Mouse (Mus musculus): ENCODE measurements around the gene Rap1gap2. TPM values are rescaled to one million over a fixed set of nuclear protein-coding genes. Genes with fewer than 3 reads are reported as not detected.

Gene Rap1gap2
- polyA plus RNA-seq, 1 experiment from 2014 or later = 3.8 TPM

- Histone ChIP-seq H3K4me3 (peak overlapping the region; percentile 33), H3K36me3 (no peaks in the 10 kb centered on the region), H3K9me3 (replicated peaks) (no peaks in the 10 kb centered on the region), H3K27ac (no peak overlapping the region), H3K4me2 (peak overlapping the region; percentile 58), H3K4me1 (replicated peaks) (peaks cover 7% of the 10 kb centered on the region), H3K9ac (no peak overlapping the region), H3K27me3 (peaks cover 52% of the 10 kb centered on the region)
- no peak for ATAC-seq (replicated peaks; ENCODE audit: insufficient number of reproducible peaks, insufficient read depth, low FRiP score, low read depth)
- WGBS = 2% methylated on average over 16 of the region's 16 CpGs
Measured at GRCm38 (mm10) chr11:74619956-74620300, 9.2 kb upstream of the Rap1gap2 start.

- Histone ChIP-seq H3K27ac (no peak within 1 kb of the TSS), H3K36me3 (no peaks in the 10 kb centered on the region), H3K4me1 (replicated peaks) (peaks cover 7% of the 10 kb centered on the region), H3K4me2 (peak within 1 kb of the TSS; percentile 58), H3K9me3 (replicated peaks) (no peaks in the 10 kb centered on the region), H3K4me3 (peak within 1 kb of the TSS; percentile 33), H3K27me3 (peaks cover 53% of the 10 kb centered on the region), H3K9ac (no peak within 1 kb of the TSS)
- under 1% methylated on average over 55 of the region's 63 CpGs for WGBS
- peak; percentile 74 for ATAC-seq (replicated peaks; ENCODE audit: insufficient number of reproducible peaks, insufficient read depth, low FRiP score, low read depth)
Measured at GRCm38 (mm10) chr11:74619201-74619955, 8.7 kb upstream of the Rap1gap2 start, which contains the start of gene Ccdc92b. Ccdc92b (plus strand) TSS chr11:74619605.

- no peak overlapping the region for H3K4me3 ChIP-seq
- H3K36me3 ChIP-seq = no peaks in the 10 kb centered on the region
- no peak overlapping the region for H3K9ac ChIP-seq
- H3K9me3 ChIP-seq (replicated peaks) = no peaks in the 10 kb centered on the region
- no peak overlapping the region for H3K27ac ChIP-seq
- WGBS = 47% methylated on average over 5 of the region's 5 CpGs
- peaks cover 17% of the 10 kb centered on the region for H3K4me1 ChIP-seq (replicated peaks)
- no peak overlapping the region for H3K4me2 ChIP-seq
- no peak for ATAC-seq (replicated peaks; ENCODE audit: insufficient number of reproducible peaks, insufficient read depth, low FRiP score, low read depth)
- peaks cover 70% of the 10 kb centered on the region for H3K27me3 ChIP-seq
Measured at GRCm38 (mm10) chr11:74615571-74615970, 4.9 kb upstream of the Rap1gap2 start.

- WGBS = 62% methylated on average over 4 of the region's 4 CpGs
- Histone ChIP-seq H3K9ac (no peak overlapping the region), H3K9me3 (replicated peaks) (no peaks in the 10 kb centered on the region), H3K27me3 (peaks cover 68% of the 10 kb centered on the region), H3K4me1 (replicated peaks) (peaks cover 14% of the 10 kb centered on the region), H3K4me3 (no peak overlapping the region), H3K4me2 (no peak overlapping the region), H3K36me3 (no peaks in the 10 kb centered on the region), H3K27ac (no peak overlapping the region)
- no peak for ATAC-seq (replicated peaks; ENCODE audit: insufficient number of reproducible peaks, insufficient read depth, low FRiP score, low read depth)
Measured at GRCm38 (mm10) chr11:74613428-74613827, 2.7 kb upstream of the Rap1gap2 start.

- peak overlapping the region; percentile 70 for H3K4me2 ChIP-seq
- 14% methylated on average over 7 of the region's 7 CpGs for WGBS
- peaks cover 60% of the 10 kb centered on the region for H3K27me3 ChIP-seq
- H3K36me3 ChIP-seq = no peaks in the 10 kb centered on the region
- peak overlapping the region; percentile 38 for H3K4me3 ChIP-seq
- H3K9ac ChIP-seq = no peak overlapping the region
- H3K27ac ChIP-seq = no peak overlapping the region
- H3K4me1 ChIP-seq (replicated peaks) = peaks cover 14% of the 10 kb centered on the region
- no peak for ATAC-seq (replicated peaks; ENCODE audit: insufficient number of reproducible peaks, insufficient read depth, low FRiP score, low read depth)
- H3K9me3 ChIP-seq (replicated peaks) = no peaks in the 10 kb centered on the region
Measured at GRCm38 (mm10) chr11:74611437-74611836, 722 bp upstream of the Rap1gap2 start.

- H3K9ac ChIP-seq = no peak overlapping the region
- H3K4me1 ChIP-seq (replicated peaks) = peaks cover 14% of the 10 kb centered on the region
- no peak for ATAC-seq (replicated peaks; ENCODE audit: insufficient number of reproducible peaks, insufficient read depth, low FRiP score, low read depth)
- no peak overlapping the region for H3K27ac ChIP-seq
- peaks cover 54% of the 10 kb centered on the region for H3K27me3 ChIP-seq
- no peaks in the 10 kb centered on the region for H3K9me3 ChIP-seq (replicated peaks)
- H3K4me3 ChIP-seq = 0 out of 2 replicates have a peak overlapping the region, but pooled peaks have one; percentile 38
- H3K4me2 ChIP-seq = peak overlapping the region; percentile 70; the same call in 1 of the 2 replicates
- 32% methylated on average over 5 of the region's 5 CpGs for WGBS
- no peaks in the 10 kb centered on the region for H3K36me3 ChIP-seq
Measured at GRCm38 (mm10) chr11:74610068-74610467, 647 bp downstream of the Rap1gap2 start.

- no peak for ATAC-seq (replicated peaks; ENCODE audit: insufficient number of reproducible peaks, insufficient read depth, low FRiP score, low read depth)
- no peaks in the 10 kb centered on the region for H3K36me3 ChIP-seq
- no peak overlapping the region for H3K9ac ChIP-seq
- H3K4me1 ChIP-seq (replicated peaks) = no peaks in the 10 kb centered on the region
- H3K27ac ChIP-seq = no peak overlapping the region
- H3K9me3 ChIP-seq (replicated peaks) = no peaks in the 10 kb centered on the region
- H3K27me3 ChIP-seq = no peaks in the 10 kb centered on the region
- 81% methylated on average over 1 of the region's 1 CpGs for WGBS
- no peak overlapping the region for H3K4me2 ChIP-seq
- H3K4me3 ChIP-seq = no peak overlapping the region
Measured at GRCm38 (mm10) chr11:74602286-74602685, 8.4 kb downstream of the Rap1gap2 start.

GRCm38 (mm10) chr11:74597990-74598337, 12.8 kb downstream of the Rap1gap2 start:
- H3K9ac ChIP-seq = no peak overlapping the region
- no peak overlapping the region for H3K4me3 ChIP-seq
- no peaks in the 10 kb centered on the region for H3K36me3 ChIP-seq
- H3K4me1 ChIP-seq (replicated peaks) = no peaks in the 10 kb centered on the region
- no peak overlapping the region for H3K27ac ChIP-seq
- H3K9me3 ChIP-seq (replicated peaks) = no peaks in the 10 kb centered on the region
- H3K4me2 ChIP-seq = no peak overlapping the region
- ATAC-seq (replicated peaks; ENCODE audit: insufficient number of reproducible peaks, insufficient read depth, low FRiP score, low read depth) = no peak
- peaks cover 10% of the 10 kb centered on the region for H3K27me3 ChIP-seq

GRCm38 (mm10) chr11:74597283-74597989, 13.3 kb downstream of the Rap1gap2 start:
- 67% methylated on average over 4 of the region's 4 CpGs for WGBS
- no peak for ATAC-seq (replicated peaks; ENCODE audit: insufficient number of reproducible peaks, insufficient read depth, low FRiP score, low read depth)
- Histone ChIP-seq H3K4me1 (replicated peaks) (no peaks in the 10 kb centered on the region), H3K4me3 (no peak overlapping the region), H3K27me3 (peaks cover 15% of the 10 kb centered on the region), H3K9ac (no peak overlapping the region), H3K4me2 (no peak overlapping the region), H3K36me3 (no peaks in the 10 kb centered on the region), H3K27ac (no peak overlapping the region), H3K9me3 (replicated peaks) (no peaks in the 10 kb centered on the region)

GRCm38 (mm10) chr11:74592246-74592645, 18.5 kb downstream of the Rap1gap2 start:
- no peaks in the 10 kb centered on the region for H3K36me3 ChIP-seq
- H3K4me1 ChIP-seq (replicated peaks) = peaks cover 6% of the 10 kb centered on the region
- no peak overlapping the region for H3K27ac ChIP-seq
- no peaks in the 10 kb centered on the region for H3K9me3 ChIP-seq (replicated peaks)
- H3K9ac ChIP-seq = no peak overlapping the region
- H3K4me3 ChIP-seq = no peak overlapping the region
- ATAC-seq (replicated peaks; ENCODE audit: insufficient number of reproducible peaks, insufficient read depth, low FRiP score, low read depth) = no peak
- H3K27me3 ChIP-seq = peaks cover 67% of the 10 kb centered on the region
- WGBS = 70% methylated on average over 3 of the region's 3 CpGs
- no peak overlapping the region for H3K4me2 ChIP-seq

GRCm38 (mm10) chr11:74590691-74591090, 20.0 kb downstream of the Rap1gap2 start:
- no peak for ATAC-seq (replicated peaks; ENCODE audit: insufficient number of reproducible peaks, insufficient read depth, low FRiP score, low read depth)
- Histone ChIP-seq H3K27me3 (peaks cover 77% of the 10 kb centered on the region), H3K4me2 (no peak overlapping the region), H3K27ac (no peak overlapping the region), H3K4me1 (replicated peaks) (peaks cover 6% of the 10 kb centered on the region), H3K4me3 (no peak overlapping the region), H3K9me3 (replicated peaks) (no peaks in the 10 kb centered on the region), H3K9ac (no peak overlapping the region), H3K36me3 (no peaks in the 10 kb centered on the region)
- 34% methylated on average over 13 of the region's 13 CpGs for WGBS

- no peak for ATAC-seq (replicated peaks; ENCODE audit: insufficient number of reproducible peaks, insufficient read depth, low FRiP score, low read depth)
- peaks cover 81% of the 10 kb centered on the region for H3K27me3 ChIP-seq
Measured at GRCm38 (mm10) chr11:74590239-74590596, 20.5 kb downstream of the Rap1gap2 start.

More at GRCm38 (mm10) chr11:74590239-74590596, 20.5 kb downstream of the Rap1gap2 start:
- Histone ChIP-seq H3K4me3 (peak overlapping the region; percentile 31), H3K4me2 (peak overlapping the region; percentile 57), H3K27ac (no peak overlapping the region), H3K9me3 (replicated peaks) (no peaks in the 10 kb centered on the region), H3K4me1 (replicated peaks) (peaks cover 6% of the 10 kb centered on the region), H3K9ac (no peak overlapping the region), H3K36me3 (no peaks in the 10 kb centered on the region)
- 1% methylated on average over 25 of the region's 25 CpGs for WGBS
